Mouse (Mus musculus): ENCODE results near the gene Agap1. TPM values are rescaled to one million over a fixed set of nuclear protein-coding genes. Genes with fewer than 3 reads are reported as not detected.

Gene Agap1
- polyA plus RNA-seq, 1 experiment from 2014 or later, result 27.2 TPM

- peaks cover 44% of the 10 kb centered on the region for H3K4me1 ChIP-seq (replicated peaks)
- DNase-seq (ENCODE audit: low spot score), result peak; percentile 82
- peaks cover 89% of the 10 kb centered on the region for H3K27me3 ChIP-seq (ENCODE audit: insufficient read depth, poor library complexity, severe bottlenecking)
- no peaks in the 10 kb centered on the region for H3K9me3 ChIP-seq
- H3K4me3 ChIP-seq, result peak overlapping the region; percentile 62
- H3K36me3 ChIP-seq, result no peaks in the 10 kb centered on the region
- 3% methylated on average over 16 of the region's 16 CpGs for WGBS
- no peak overlapping the region for H3K27ac ChIP-seq
Observed at GRCm38 (mm10) chr1:89943202-89943601, 488.6 kb downstream of the Agap1 start.

All from hindbrain, embryonic 10.5 days (tissue).